In the genomic region with DNA sequence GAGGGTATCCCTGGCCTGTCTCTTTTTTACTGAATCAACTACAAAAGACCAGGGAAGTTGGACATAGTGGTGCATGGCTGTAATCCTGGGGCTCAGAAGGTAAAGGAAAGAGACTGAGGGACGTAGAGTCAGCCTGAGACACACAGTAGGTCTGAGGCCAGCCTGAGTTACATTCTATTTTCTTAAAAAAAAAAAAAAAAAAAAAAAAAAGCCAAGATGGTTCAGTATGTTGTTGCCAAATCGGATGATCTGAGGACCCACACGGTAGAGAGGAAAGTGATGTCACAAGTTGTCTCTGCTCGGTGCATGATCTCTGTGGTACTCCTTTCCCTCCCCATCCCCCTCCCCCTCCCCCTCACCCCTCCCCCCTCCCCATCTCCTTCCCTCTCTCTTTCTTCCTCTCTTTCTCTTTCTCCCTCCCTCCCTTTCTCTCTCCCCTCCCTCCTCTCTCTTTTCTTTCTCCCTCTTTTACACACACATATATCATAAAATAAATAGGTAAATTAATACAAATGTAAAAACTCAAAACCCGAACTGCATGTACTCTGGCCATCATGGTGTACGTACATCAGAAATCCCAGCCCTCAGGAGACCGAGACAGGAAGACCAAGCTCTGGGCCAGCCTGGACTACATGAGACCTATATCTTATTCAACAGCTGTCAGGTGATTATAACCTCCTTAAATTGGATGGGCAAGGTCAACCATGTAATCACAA, we compare ENCODE assay signal across 11 mouse cellular contexts. TPM values are rescaled to one million over a fixed set of nuclear protein-coding genes. Genes with fewer than 3 reads are reported as not detected.
DNase-seq lines count a peak whose midpoint lies in the region; ATAC-seq and TF ChIP-seq lines count a peak whose summit lies in the region.
"Had no signal": no experiment of that assay in that cellular context is flagged by ENCODE, and none has a peak within 500 bp of the region (broad histone marks: within the 10 kb centered on the region; RNA-seq: fewer than 3 reads in every experiment).

No protein-coding gene starts in this region.

- 76% methylated on average over 7 of the region's 7 CpGs for WGBS in heart, embryonic 10.5 days
- 84% methylated on average over 7 of the region's 7 CpGs for WGBS in hindbrain, embryonic 14.5 days
- 89% methylated on average over 7 of the region's 7 CpGs for WGBS in midbrain, embryonic 10.5 days

- H3K4me3 ChIP-seq in heart, embryonic 10.5 days = no peak overlapping the region
- peak overlapping the region; percentile 57; the same call in 1 of the 2 replicates for H3K4me3 ChIP-seq in E14TG2a.4 (replicated peaks; ENCODE audit: low read length)
- H3K4me3 ChIP-seq in hindbrain, embryonic 14.5 days (replicated peaks; ENCODE audit: low read length) = no peak overlapping the region
- peak overlapping the region; percentile 39; the same call in 1 of the 2 replicates for H3K4me3 ChIP-seq in midbrain, embryonic 10.5 days

- peaks cover 21% of the 10 kb centered on the region for H3K27me3 ChIP-seq in heart, embryonic 10.5 days (ENCODE audit: insufficient read depth, poor library complexity, severe bottlenecking)
- H3K27me3 ChIP-seq in E14TG2a.4 (ENCODE audit: insufficient read depth, low read length) = peaks cover 18% of the 10 kb centered on the region
- no peaks in the 10 kb centered on the region for H3K27me3 ChIP-seq in hindbrain, embryonic 14.5 days (ENCODE audit: control insufficient read depth, insufficient read depth, low read length)
- H3K27me3 ChIP-seq in midbrain, embryonic 10.5 days (ENCODE audit: low read depth, poor library complexity, severe bottlenecking) = peaks cover 16% of the 10 kb centered on the region; the same call in 1 of the 2 replicates

- peak overlapping the region; percentile 4; the same call in 1 of the 2 replicates for H3K27ac ChIP-seq in heart, embryonic 10.5 days
- 0 out of 2 replicates have a peak overlapping the region, but pooled peaks have one; percentile 16 for H3K27ac ChIP-seq in hindbrain, embryonic 14.5 days
- no peak overlapping the region; the same call in 1 of the 2 replicates for H3K27ac ChIP-seq in midbrain, embryonic 10.5 days (replicated peaks)

- no peak for ATAC-seq in hindbrain, embryonic 14.5 days (ENCODE audit: low FRiP score)

- no peak overlapping the region for H3K9ac ChIP-seq in hindbrain, embryonic 14.5 days

- intact Hi-C loops in heart, postnatal 36 days (cut with DNase I) = loop anchor here (5.0 kb wide), 1 partner anchor 80 kb away; no protein-coding TSS in a partner anchor

- DNase-seq in heart, embryonic 10.5 days (ENCODE audit: low spot score) = no peak
- no peak for DNase-seq in heart, postnatal 36 days
- no peak for DNase-seq in hindbrain, embryonic 14.5 days (ENCODE audit: low spot score)
- DNase-seq in midbrain, embryonic 10.5 days (ENCODE audit: low spot score) = no peak
- DNase-seq in right cerebral cortex, postnatal 14 days = no peak
- DNase-seq in testis, postnatal 14 days (ENCODE audit: low spot score) = no peak
- DNase-seq in cerebellum, adult 9-10 months = no peak

- no peak for TF ChIP-seq CTCF in E14TG2a.4 (conservative IDR thresholded peaks at IDR 0.05; ENCODE audit: low read length)

- H3K4me1 ChIP-seq in heart, embryonic 10.5 days = peaks cover 42% of the 10 kb centered on the region
- H3K4me1 ChIP-seq in E14TG2a.4 (replicated peaks; ENCODE audit: low read depth, low read length) = peaks cover 69% of the 10 kb centered on the region
- no peaks in the 10 kb centered on the region for H3K4me1 ChIP-seq in hindbrain, embryonic 14.5 days (replicated peaks; ENCODE audit: control insufficient read depth, insufficient read depth, low read length)
- peaks cover 54% of the 10 kb centered on the region for H3K4me1 ChIP-seq in midbrain, embryonic 10.5 days

- H3K4me2 ChIP-seq in hindbrain, embryonic 14.5 days (replicated peaks) = no peak overlapping the region

- no peaks in the 10 kb centered on the region for H3K9me3 ChIP-seq in heart, embryonic 10.5 days
- H3K9me3 ChIP-seq in E14TG2a.4 (ENCODE audit: low read length) = no peaks in the 10 kb centered on the region
- no peaks in the 10 kb centered on the region for H3K9me3 ChIP-seq in hindbrain, embryonic 14.5 days (ENCODE audit: control insufficient read depth, low read length)
- no peaks in the 10 kb centered on the region for H3K9me3 ChIP-seq in midbrain, embryonic 10.5 days (replicated peaks)

- no peaks in the 10 kb centered on the region for H3K36me3 ChIP-seq in heart, embryonic 10.5 days
- no peaks in the 10 kb centered on the region for H3K36me3 ChIP-seq in E14TG2a.4 (ENCODE audit: insufficient read depth, low read length)
- H3K36me3 ChIP-seq in hindbrain, embryonic 14.5 days (replicated peaks; ENCODE audit: control insufficient read depth, insufficient read depth) = no peaks in the 10 kb centered on the region
- H3K36me3 ChIP-seq in midbrain, embryonic 10.5 days = no peaks in the 10 kb centered on the region

RNA-seq across cellular contexts. Expression of a gene that starts 11.2 kb away (rescaled TPM):
- polyA plus RNA-seq in heart, embryonic 10.5 days (2016; fragmentation: Nextera tagmentation; extraction: Ambion mirVana) = not detected in 2 replicates
- not detected for total RNA-seq in heart, postnatal 36 days (2021)
- polyA plus RNA-seq in hindbrain, embryonic 14.5 days (2014; fragmentation: Nextera tagmentation; extraction: Ambion mirVana) = not detected in 2 replicates
- polyA plus RNA-seq in midbrain, embryonic 10.5 days (2016; fragmentation: Nextera tagmentation; extraction: Ambion mirVana) = not detected in 2 replicates
- total RNA-seq: heart, adult 8-10 months; left cerebral cortex, postnatal 36 days; megakaryocyte-erythroid progenitor cell, adult 5-6 weeks had no signal

RNA-seq across cellular contexts. Expression of a gene that starts 18.4 kb away (rescaled TPM):
- polyA plus RNA-seq in heart, embryonic 10.5 days (2016; fragmentation: Nextera tagmentation; extraction: Ambion mirVana) = 1.2 and 1.3 TPM in 2 replicates
- under 1 TPM; 0.11 TPM for total RNA-seq in heart, postnatal 36 days (2021)
- 2.4 and 2.8 TPM in 2 replicates for polyA plus RNA-seq in hindbrain, embryonic 14.5 days (2014; fragmentation: Nextera tagmentation; extraction: Ambion mirVana)
- polyA plus RNA-seq in midbrain, embryonic 10.5 days (2016; fragmentation: Nextera tagmentation; extraction: Ambion mirVana) = 1.3 and 1.8 TPM in 2 replicates
- total RNA-seq: megakaryocyte-erythroid progenitor cell, adult 5-6 weeks had no signal

RNA-seq across cellular contexts. Expression of a gene that starts 50.4 kb away (rescaled TPM):
- 0.85 and 2.0 TPM in 2 replicates for polyA plus RNA-seq in heart, embryonic 10.5 days (2016; fragmentation: Nextera tagmentation; extraction: Ambion mirVana)
- total RNA-seq in heart, postnatal 36 days (2021) = 10 to 100 TPM; 26.7 to 41.1 TPM
- polyA plus RNA-seq in hindbrain, embryonic 14.5 days (2014; fragmentation: Nextera tagmentation; extraction: Ambion mirVana) = 0.33 and 0.39 TPM in 2 replicates
- polyA plus RNA-seq in midbrain, embryonic 10.5 days (2016; fragmentation: Nextera tagmentation; extraction: Ambion mirVana) = 0.60 and 0.62 TPM in 2 replicates

Comparison
In these comparisons a context has a peak if more than half of its experiments do, and no peak if none do; other contexts are left out.
1. H3K4me3 ChIP-seq: peak in E14TG2a.4 (single experiment) and midbrain, embryonic 10.5 days (single experiment); none in heart, embryonic 10.5 days (single experiment) and hindbrain, embryonic 14.5 days (single experiment).